Mouse (Mus musculus): ENCODE measurements around the gene Faim2.

DNA sequence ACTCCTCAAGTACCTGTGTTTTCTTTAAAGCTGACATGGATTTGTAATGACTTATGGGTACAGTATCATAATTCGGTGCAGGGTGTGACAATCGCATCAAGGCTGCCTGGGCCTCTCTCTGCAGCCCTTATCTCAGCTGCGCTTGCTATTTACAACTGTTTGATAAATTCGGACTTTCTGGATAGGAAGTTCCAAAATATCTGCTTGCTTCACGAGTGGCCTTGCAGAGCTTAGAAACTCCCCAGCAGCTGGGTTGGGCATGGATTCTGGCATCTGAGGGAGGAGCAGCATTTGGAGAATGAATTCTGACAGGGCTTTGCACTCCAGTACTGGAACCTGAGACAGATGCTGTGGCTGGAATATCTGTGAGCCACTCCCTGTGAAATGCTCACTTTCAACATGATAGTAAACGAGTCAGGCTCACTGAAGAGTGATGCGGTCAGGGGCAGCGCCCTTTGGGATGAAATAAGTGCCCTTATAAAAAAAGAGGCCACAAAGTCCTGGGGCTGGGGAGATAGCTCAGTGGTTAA is 78.1 kb downstream of the Faim2 start:
- TF ChIP-seq POLR2A (IDR thresholded peaks at IDR 0.05; ENCODE audit: borderline replicate concordance, control insufficient read depth, low read depth, low read length) (no peak), CTCF (IDR thresholded peaks at IDR 0.05; ENCODE audit: control insufficient read depth, insufficient read depth, low read length) (no peak)
